Mouse (Mus musculus) midbrain, postnatal 0 days (tissue): ENCODE measurements around the gene Cyth1. TPM values are rescaled to one million over a fixed set of nuclear protein-coding genes. Genes with fewer than 3 reads are reported as not detected.

Experiments used
- ATAC-seq: fragments of 200-750 bp; cut with Nextera tagmentation; 2 replicates; pipeline ENCODE4 v1.8.0; 2017; ENCODE audit warnings: moderate number of reproducible peaks, mild to moderate bottlenecking, moderate TSS enrichment, moderate library complexity; ENCODE audit not compliant: low FRiP score
- DNase-seq: peaks from one replicate; pipeline ENCODE4 v3.0.0-alpha.2; 2015; ENCODE audit warnings: low spot score
- H3K27ac ChIP-seq: fragments of 300-500 bp; sonication (generic); 2 replicates; pipeline ENCODE4 v1.5.1; 2014; ENCODE audit warnings: low read depth, mild to moderate bottlenecking, low read length, mixed read lengths
- H3K27me3 ChIP-seq: fragments of 300-500 bp; sonication (generic); 2 replicates; pipeline ENCODE4 v1.6.1; 2014; ENCODE audit warnings: low read length, control low read depth, mixed read lengths; ENCODE audit not compliant: insufficient read depth
- H3K36me3 ChIP-seq: fragments of 300-500 bp; sonication (generic); 2 replicates; pipeline ENCODE4 v1.6.1; 2014; ENCODE audit warnings: low read length, control low read depth, mixed read lengths; ENCODE audit not compliant: insufficient read depth
- H3K4me1 ChIP-seq: fragments of 300-500 bp; sonication (generic); 2 replicates; pipeline ENCODE4 v1.6.1; 2014; ENCODE audit warnings: mild to moderate bottlenecking, control low read depth, antibody characterized with exemption, low read length, mixed read lengths; ENCODE audit not compliant: insufficient read depth
- H3K4me2 ChIP-seq: fragments of 300-500 bp; sonication (generic); 2 replicates; pipeline ENCODE4 v1.6.1; 2014; ENCODE audit warnings: low read depth, mild to moderate bottlenecking, low read length, mixed read lengths; ENCODE audit not compliant: poor library complexity, severe bottlenecking
- H3K4me3 ChIP-seq: fragments of 300-500 bp; sonication (generic); 2 replicates; pipeline ENCODE4 v1.5.1; 2014; ENCODE audit warnings: low read depth, mild to moderate bottlenecking, low read length, moderate library complexity
- H3K9ac ChIP-seq: fragments of 300-500 bp; sonication (generic); replicated peaks from 2 replicates; pipeline ENCODE4 v1.6.1; 2014; ENCODE audit warnings: mild to moderate bottlenecking, low read length, moderate library complexity, mixed read lengths; ENCODE audit not compliant: poor library complexity, severe bottlenecking
- H3K9me3 ChIP-seq: fragments of 300-500 bp; sonication (generic); 2 replicates; pipeline ENCODE4 v1.6.1; 2016; ENCODE audit warnings: low read length, control low read depth
- CTCF ChIP-seq: IDR thresholded peaks from 2 replicates; pipeline ENCODE4 v1.5.1; 2016; ENCODE audit warnings: antibody characterized with exemption, mild to moderate bottlenecking
- whole genome bisulfite sequencing: fragments of 180-500 bp; shearing (Covaris S2); extraction: QIAGEN DNeasy Blood & Tissue Kit; methylation state at CpG from one replicate; pipeline ENCODE4 v1.1.7; 2014; 5-methylcytosine and 5-hydroxymethylcytosine counted together
- polyA plus RNA-seq: library from polyadenylated mRNA; unstranded; fragments of >200 nt; fragmentation: Nextera tagmentation; extraction: Ambion mirVana; gene quantifications from 2 replicates; pipeline ENCODE4 v1.2.1, GENCODE M21; 2015
- total RNA-seq: library from RNA; depleted of rRNA; stranded (reverse); fragments of >200 nt; gene quantifications from 2 replicates; pipeline ENCODE4 v1.2.3, GENCODE M21; 2014; rRNA removed

Gene Cyth1
- total and polyA plus RNA-seq, 2 experiments from 2014 or later, result 20.0 to 40.2 TPM

DNA sequence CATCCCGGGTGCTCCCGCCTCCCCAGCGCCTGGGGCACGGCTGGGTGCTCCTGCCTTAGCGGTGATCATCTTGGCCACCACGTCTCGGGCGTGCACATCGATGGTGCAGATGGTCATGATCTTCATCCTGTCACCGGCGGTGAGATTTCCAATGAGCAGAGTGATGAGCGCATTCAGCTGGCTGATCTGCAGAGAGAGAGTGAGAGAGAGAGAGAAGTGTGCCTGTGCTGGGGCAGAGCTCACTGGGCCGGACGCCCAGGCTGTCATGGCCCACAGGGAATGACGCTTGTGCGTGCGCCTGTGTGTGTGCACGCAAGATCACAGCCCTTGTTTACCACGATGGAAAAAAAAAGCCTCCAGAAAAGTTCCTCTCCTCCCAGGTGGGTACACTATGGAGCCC, 159.5 kb downstream of the Cyth1 start:
- Histone ChIP-seq H3K4me1 (no peaks in the 10 kb centered on the region), H3K4me2 (no peak overlapping the region), H3K4me3 (no peak overlapping the region), H3K9ac (no peak overlapping the region), H3K36me3 (no peaks in the 10 kb centered on the region), H3K9me3 (no peaks in the 10 kb centered on the region), H3K27ac (no peak overlapping the region), H3K27me3 (no peaks in the 10 kb centered on the region)
- DNase-seq, result no peak
- TF ChIP-seq CTCF, result no peak
- 83% methylated on average over 19 of the region's 19 CpGs for WGBS
- no peak for ATAC-seq

DNA sequence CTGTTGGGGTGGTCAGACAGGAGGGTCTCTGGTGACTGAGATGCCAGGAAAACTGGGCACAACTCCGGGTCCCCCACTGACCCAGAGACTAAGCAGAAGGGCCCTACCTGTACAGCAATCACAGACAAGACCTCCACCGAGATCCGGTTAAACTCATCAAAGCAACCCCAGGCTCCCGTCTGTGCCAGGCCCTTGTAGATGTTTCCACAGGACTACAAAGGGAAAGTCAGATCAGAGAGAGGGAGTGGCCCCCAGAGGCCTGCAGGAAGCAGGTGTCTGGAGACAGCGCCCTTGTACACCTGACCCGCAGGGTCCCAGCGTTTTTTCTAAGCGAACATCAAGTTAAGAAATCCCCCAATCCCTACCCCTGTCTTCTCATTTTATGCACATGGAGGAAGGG, 162.4 kb downstream of the Cyth1 start:
- no peaks in the 10 kb centered on the region for H3K27me3 ChIP-seq
- TF ChIP-seq CTCF, result no peak
- no peak for ATAC-seq
- H3K36me3 ChIP-seq, result no peaks in the 10 kb centered on the region
- H3K4me1 ChIP-seq, result no peaks in the 10 kb centered on the region
- no peak overlapping the region for H3K4me3 ChIP-seq
- H3K9ac ChIP-seq, result no peak overlapping the region
- H3K4me2 ChIP-seq, result no peak overlapping the region
- no peak for DNase-seq
- no peak overlapping the region for H3K27ac ChIP-seq
- 70% methylated on average over 8 of the region's 8 CpGs for WGBS
- H3K9me3 ChIP-seq, result no peaks in the 10 kb centered on the region

DNA sequence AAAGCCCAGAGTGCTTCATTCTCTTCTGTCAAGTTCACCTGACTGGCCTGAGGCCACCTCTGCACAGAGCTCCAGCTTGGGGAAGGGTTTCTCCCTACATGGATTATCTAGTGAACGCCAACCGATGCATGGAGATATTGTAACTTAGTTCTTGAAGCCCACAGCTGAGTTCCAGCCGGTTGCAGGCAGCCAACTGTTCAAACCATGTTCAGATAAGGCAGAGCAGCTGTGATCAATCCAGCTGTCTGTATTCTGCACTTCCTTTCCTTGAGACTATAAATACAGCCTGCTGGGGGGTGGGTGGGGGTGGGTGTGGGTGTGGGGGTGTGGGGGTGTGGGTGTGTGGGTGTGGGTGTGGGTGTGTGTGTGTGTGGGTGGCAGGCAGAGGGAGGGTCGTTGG, 163.2 kb downstream of the Cyth1 start:
- H3K4me1 ChIP-seq, result no peaks in the 10 kb centered on the region
- ATAC-seq (no peak), DNase-seq (no peak)
- no peaks in the 10 kb centered on the region for H3K27me3 ChIP-seq
- H3K9ac ChIP-seq, result no peak overlapping the region
- no peak overlapping the region for H3K4me2 ChIP-seq
- no peak overlapping the region for H3K27ac ChIP-seq
- no peaks in the 10 kb centered on the region for H3K9me3 ChIP-seq
- no peak overlapping the region for H3K4me3 ChIP-seq
- no peak for TF ChIP-seq CTCF
- WGBS, result 82% methylated on average over 4 of the region's 4 CpGs
- no peaks in the 10 kb centered on the region for H3K36me3 ChIP-seq

- no peaks in the 10 kb centered on the region for H3K36me3 ChIP-seq
- 78% methylated on average over 3 of the region's 3 CpGs for WGBS
- no peak overlapping the region for H3K4me3 ChIP-seq
- ATAC-seq (no peak), DNase-seq (no peak)
- H3K9me3 ChIP-seq, result no peaks in the 10 kb centered on the region
- no peak overlapping the region for H3K27ac ChIP-seq
- H3K27me3 ChIP-seq, result no peaks in the 10 kb centered on the region
- TF ChIP-seq CTCF, result no peak
- H3K4me2 ChIP-seq, result no peak overlapping the region
- no peaks in the 10 kb centered on the region for H3K4me1 ChIP-seq
- H3K9ac ChIP-seq, result no peak overlapping the region
These were observed 164.1 kb downstream of the Cyth1 start for GRCm38 (mm10) chr11:118084266-118084665.

- no peaks in the 10 kb centered on the region for H3K27me3 ChIP-seq
- no peak for ATAC-seq
- no peaks in the 10 kb centered on the region for H3K9me3 ChIP-seq
- no peak overlapping the region for H3K4me3 ChIP-seq
- no peaks in the 10 kb centered on the region for H3K36me3 ChIP-seq
- H3K27ac ChIP-seq, result no peak overlapping the region
- no peak overlapping the region for H3K9ac ChIP-seq
- 8% methylated on average over 6 of the region's 6 CpGs for WGBS
- H3K4me2 ChIP-seq, result no peak overlapping the region
- TF ChIP-seq CTCF, result peak; percentile 85
- peak; percentile 86 for DNase-seq
- H3K4me1 ChIP-seq, result no peaks in the 10 kb centered on the region
These were observed 164.6 kb downstream of the Cyth1 start for GRCm38 (mm10) chr11:118083811-118084210.

GRCm38 (mm10) chr11:118082294-118082693, 166.1 kb downstream of the Cyth1 start:
- no peak overlapping the region for H3K4me3 ChIP-seq
- no peak overlapping the region for H3K9ac ChIP-seq
- H3K4me2 ChIP-seq, result no peak overlapping the region
- DNase-seq, result no peak
- H3K36me3 ChIP-seq, result no peaks in the 10 kb centered on the region
- WGBS, result 90% methylated on average over 14 of the region's 14 CpGs
- no peak for TF ChIP-seq CTCF
- no peaks in the 10 kb centered on the region for H3K9me3 ChIP-seq
- H3K27me3 ChIP-seq, result no peaks in the 10 kb centered on the region
- ATAC-seq, result no peak
- H3K4me1 ChIP-seq, result no peaks in the 10 kb centered on the region
- H3K27ac ChIP-seq, result no peak overlapping the region

Other genes starting within 250 kb of the Cyth1 start
- 0.05 TPM in 2 replicates for gene Dnah17, start 118.0 kb downstream of the Cyth1 start, total RNA-seq
- 0.15 and 0.20 TPM in 2 replicates for gene Dnah17, start 118.0 kb downstream of the Cyth1 start, polyA plus RNA-seq
- 13.7 and 20.4 TPM in 2 replicates for gene Usp36, start 41.7 kb upstream of the Cyth1 start, total RNA-seq
- gene Usp36, start 41.7 kb upstream of the Cyth1 start, polyA plus RNA-seq, result 10.6 and 13.1 TPM in 2 replicates
- gene Cep295nl, start 93.9 kb upstream of the Cyth1 start, total RNA-seq, result 0.16 and 0.71 TPM in 2 replicates
- 0.13 and 0.22 TPM in 2 replicates for gene Cep295nl, start 93.9 kb upstream of the Cyth1 start, polyA plus RNA-seq
- 212 and 217 TPM in 2 replicates for gene Timp2, start 107.1 kb upstream of the Cyth1 start, total RNA-seq
- 129 and 140 TPM in 2 replicates for gene Timp2, start 107.1 kb upstream of the Cyth1 start, polyA plus RNA-seq
- gene Lgals3bp, start 153.5 kb upstream of the Cyth1 start, total RNA-seq, result 17.4 and 19.0 TPM in 2 replicates
- gene Lgals3bp, start 153.5 kb upstream of the Cyth1 start, polyA plus RNA-seq, result 14.2 and 14.9 TPM in 2 replicates
- 51.5 and 55.3 TPM in 2 replicates for gene Cant1, start 170.5 kb upstream of the Cyth1 start, total RNA-seq
- gene Cant1, start 170.5 kb upstream of the Cyth1 start, polyA plus RNA-seq, result 30.0 and 32.2 TPM in 2 replicates
- 7.8 and 8.7 TPM in 2 replicates for gene C1qtnf1, start 179.6 kb upstream of the Cyth1 start, total RNA-seq
- 5.2 and 5.5 TPM in 2 replicates for gene C1qtnf1, start 179.6 kb upstream of the Cyth1 start, polyA plus RNA-seq
- 8.7 and 13.6 TPM in 2 replicates for gene Engase, start 228.2 kb upstream of the Cyth1 start, total RNA-seq
- gene Engase, start 228.2 kb upstream of the Cyth1 start, polyA plus RNA-seq, result 5.1 and 5.3 TPM in 2 replicates